Mouse (Mus musculus) heart, embryonic 10.5 days (tissue): ENCODE measurements around the gene Gm5565. TPM values are rescaled to one million over a fixed set of nuclear protein-coding genes. Genes with fewer than 3 reads are reported as not detected.
"Not testable (repeated sequence)": the region's sequence is repeated elsewhere in the genome, so short reads cannot be mapped to it uniquely, and the experiment has no call there.

Experiments
- DNase-seq: peaks from one replicate; pipeline ENCODE4 v3.0.0-alpha.2; 2017; ENCODE audit warnings: low spot score
- H3K27ac ChIP-seq: fragments of 300-500 bp; sonication (generic); 2 replicates; pipeline ENCODE4 v1.5.1; 2016; ENCODE audit warnings: mild to moderate bottlenecking
- H3K27me3 ChIP-seq: fragments of 300-500 bp; sonication (generic); 2 replicates; pipeline ENCODE4 v1.6.1; 2016; ENCODE audit warnings: mild to moderate bottlenecking; ENCODE audit not compliant: poor library complexity, insufficient read depth, severe bottlenecking
- H3K36me3 ChIP-seq: fragments of 300-500 bp; sonication (generic); 2 replicates; pipeline ENCODE4 v1.6.1; 2016; ENCODE audit warnings: mild to moderate bottlenecking, moderate library complexity
- H3K4me1 ChIP-seq: fragments of 300-500 bp; sonication (generic); 2 replicates; pipeline ENCODE4 v1.6.1; 2016; ENCODE audit warnings: mild to moderate bottlenecking
- H3K4me3 ChIP-seq: fragments of 300-500 bp; sonication (generic); 2 replicates; pipeline ENCODE4 v1.5.1; 2016; ENCODE audit warnings: mild to moderate bottlenecking, moderate library complexity
- H3K9me3 ChIP-seq: fragments of 300-500 bp; sonication (generic); 2 replicates; pipeline ENCODE4 v1.6.1; 2016; ENCODE audit warnings: mild to moderate bottlenecking, moderate library complexity
- WGBS: fragments of 180-500 bp; shearing (Covaris S2); methylation state at CpG from one replicate; pipeline ENCODE4 v1.1.7; 2016; 5-methylcytosine and 5-hydroxymethylcytosine counted together
- polyA plus RNA-seq: library from polyadenylated mRNA; unstranded; fragments of >200 nt; fragmentation: Nextera tagmentation; extraction: Ambion mirVana; gene quantifications from 2 replicates; pipeline ENCODE4 v1.2.1, GENCODE M21; 2016

Gene Gm5565
- not detected in 2 replicates for polyA plus RNA-seq

GRCm38 (mm10) chr5:146160439-146160838 lies at the start of gene Gm5565:
TSS of gene Gm5565 (minus strand) at chr5:146160539.
- H3K36me3 ChIP-seq, H3K27ac ChIP-seq, H3K27me3 ChIP-seq, H3K4me3 ChIP-seq, H3K9me3 ChIP-seq, H3K4me1 ChIP-seq, DNase-seq: not testable (repeated sequence)
- 99% methylated on average over 3 of the region's 3 CpGs for WGBS

- WGBS: 86% methylated on average over 5 of the region's 5 CpGs
- Histone ChIP-seq H3K4me1 (no peaks in the 10 kb centered on the region), H3K36me3 (peaks cover 84% of the 10 kb centered on the region), H3K9me3 (0 out of 2 replicates have a peak, but pooled peaks cover 2% of the 10 kb centered on the region), H3K27ac (no peak overlapping the region), H3K4me3 (no peak overlapping the region), H3K27me3 (no peaks in the 10 kb centered on the region)
- no peak for DNase-seq
Observed at GRCm38 (mm10) chr5:146205537-146205936, 45.2 kb upstream of the Gm5565 start.

- H3K27ac ChIP-seq: no peak overlapping the region
- WGBS: 81% methylated on average over 2 of the region's 2 CpGs
- H3K4me3 ChIP-seq: no peak overlapping the region
- no peaks in the 10 kb centered on the region for H3K27me3 ChIP-seq
- no peak for DNase-seq
- H3K9me3 ChIP-seq: 0 out of 2 replicates have a peak, but pooled peaks cover 3% of the 10 kb centered on the region
- H3K36me3 ChIP-seq: peaks cover 70% of the 10 kb centered on the region
- H3K4me1 ChIP-seq: no peaks in the 10 kb centered on the region
Observed at GRCm38 (mm10) chr5:146203921-146204320, 43.6 kb upstream of the Gm5565 start.

- Histone ChIP-seq H3K4me1 (no peaks in the 10 kb centered on the region), H3K36me3 (peaks cover 36% of the 10 kb centered on the region), H3K4me3 (no peak overlapping the region), H3K27ac (no peak overlapping the region), H3K27me3 (no peaks in the 10 kb centered on the region), H3K9me3 (0 out of 2 replicates have a peak, but pooled peaks cover 3% of the 10 kb centered on the region)
- no peak for DNase-seq
- WGBS: 96% methylated on average over 6 of the region's 6 CpGs
Observed at GRCm38 (mm10) chr5:146200580-146200979, 40.2 kb upstream of the Gm5565 start.

GRCm38 (mm10) chr5:146199540-146199939 lies 39.2 kb upstream of the Gm5565 start:
- H3K4me3 ChIP-seq: no peak overlapping the region
- H3K27me3 ChIP-seq: no peaks in the 10 kb centered on the region
- H3K4me1 ChIP-seq: no peaks in the 10 kb centered on the region
- H3K36me3 ChIP-seq: peaks cover 26% of the 10 kb centered on the region
- no peak overlapping the region for H3K27ac ChIP-seq
- 73% methylated on average over 2 of the region's 2 CpGs for WGBS
- DNase-seq: no peak
- H3K9me3 ChIP-seq: 0 out of 2 replicates have a peak, but pooled peaks cover 3% of the 10 kb centered on the region

- Histone ChIP-seq H3K9me3 (0 out of 2 replicates have a peak, but pooled peaks cover 3% of the 10 kb centered on the region), H3K4me3 (no peak overlapping the region), H3K27ac (no peak overlapping the region), H3K36me3 (peaks cover 21% of the 10 kb centered on the region), H3K4me1 (no peaks in the 10 kb centered on the region), H3K27me3 (no peaks in the 10 kb centered on the region)
- DNase-seq: no peak
Observed at GRCm38 (mm10) chr5:146199073-146199472, 38.7 kb upstream of the Gm5565 start.

- H3K9me3 ChIP-seq: no peaks in the 10 kb centered on the region
- H3K4me3 ChIP-seq: no peak overlapping the region
- no peaks in the 10 kb centered on the region for H3K36me3 ChIP-seq
- WGBS: 78% methylated on average over 8 of the region's 8 CpGs
- H3K27me3 ChIP-seq: no peaks in the 10 kb centered on the region
- H3K27ac ChIP-seq: no peak overlapping the region
- no peaks in the 10 kb centered on the region for H3K4me1 ChIP-seq
- DNase-seq: no peak
Observed at GRCm38 (mm10) chr5:146193360-146193759, 33.0 kb upstream of the Gm5565 start.

GRCm38 (mm10) chr5:146190501-146191269 lies 30.3 kb upstream of the Gm5565 start:
- Histone ChIP-seq H3K27ac (no peak overlapping the region), H3K9me3 (no peaks in the 10 kb centered on the region), H3K36me3 (no peaks in the 10 kb centered on the region), H3K4me3 (no peak overlapping the region), H3K27me3 (no peaks in the 10 kb centered on the region), H3K4me1 (no peaks in the 10 kb centered on the region)
- 61% methylated on average over 3 of the region's 3 CpGs for WGBS
- no peak for DNase-seq

- Histone ChIP-seq H3K9me3 (no peaks in the 10 kb centered on the region), H3K36me3 (no peaks in the 10 kb centered on the region)
- 65% methylated on average over 4 of the region's 4 CpGs for WGBS
Observed at GRCm38 (mm10) chr5:146190093-146190492, 29.8 kb upstream of the Gm5565 start.

GRCm38 (mm10) chr5:146188712-146189111 lies 28.4 kb upstream of the Gm5565 start:
- Histone ChIP-seq H3K4me3 (no peak overlapping the region), H3K4me1 (no peaks in the 10 kb centered on the region)
- 79% methylated on average over 7 of the region's 7 CpGs for WGBS

More at GRCm38 (mm10) chr5:146190093-146190492, 29.8 kb upstream of the Gm5565 start:
- Histone ChIP-seq H3K4me1 (no peaks in the 10 kb centered on the region), H3K4me3 (no peak overlapping the region), H3K27me3 (no peaks in the 10 kb centered on the region), H3K27ac (no peak overlapping the region)
- no peak for DNase-seq

GRCm38 (mm10) chr5:146188144-146188543 lies 27.8 kb upstream of the Gm5565 start:
- no peak for DNase-seq
- H3K27me3 ChIP-seq: no peaks in the 10 kb centered on the region
- H3K9me3 ChIP-seq: no peaks in the 10 kb centered on the region
- H3K27ac ChIP-seq: no peak overlapping the region
- 89% methylated on average over 1 of the region's 1 CpGs for WGBS
- H3K4me1 ChIP-seq: no peaks in the 10 kb centered on the region
- H3K4me3 ChIP-seq: no peak overlapping the region
- no peaks in the 10 kb centered on the region for H3K36me3 ChIP-seq

More at GRCm38 (mm10) chr5:146188712-146189111, 28.4 kb upstream of the Gm5565 start:
- H3K27me3 ChIP-seq: no peaks in the 10 kb centered on the region
- H3K9me3 ChIP-seq: no peaks in the 10 kb centered on the region
- no peak for DNase-seq
- H3K36me3 ChIP-seq: no peaks in the 10 kb centered on the region
- no peak overlapping the region for H3K27ac ChIP-seq

GRCm38 (mm10) chr5:146187441-146187840 lies 27.1 kb upstream of the Gm5565 start:
- H3K27me3 ChIP-seq, H3K36me3 ChIP-seq, DNase-seq, H3K9me3 ChIP-seq, H3K27ac ChIP-seq, H3K4me1 ChIP-seq, H3K4me3 ChIP-seq: not testable (repeated sequence)
- WGBS: 20% methylated on average over 5 of the region's 5 CpGs

- not testable (repeated sequence) for H3K4me1 ChIP-seq, H3K9me3 ChIP-seq, H3K36me3 ChIP-seq, H3K27ac ChIP-seq, H3K27me3 ChIP-seq, H3K4me3 ChIP-seq, DNase-seq
- 79% methylated on average over 4 of the region's 4 CpGs for WGBS
Observed at GRCm38 (mm10) chr5:146185204-146185603, 24.9 kb upstream of the Gm5565 start, which contains the start of gene 1700001J03Rik. TSS of gene 1700001J03Rik (minus strand) at chr5:146185304.
